Mouse (Mus musculus): Measurements from ENCODE around the gene Hoxb13.

GRCm38 (mm10) chr11:96164769-96165168, 29.3 kb upstream of the Hoxb13 start:
- no peak for TF ChIP-seq CTCF (IDR thresholded peaks at IDR 0.05; ENCODE audit: control insufficient read depth, insufficient read depth, insufficient replicate concordance, low read depth, low read length)
- no peak for TF ChIP-seq POLR2A (IDR thresholded peaks at IDR 0.05; ENCODE audit: control insufficient read depth, low read depth, low read length)

All from testis, adult 2 months (tissue).